Mouse (Mus musculus) liver, embryonic 13.5 days (tissue): Measurements from ENCODE around the gene Abcb9. TPM values are rescaled to one million over a fixed set of nuclear protein-coding genes. Genes with fewer than 3 reads are reported as not detected.
"Not testable (repeated sequence)": the region's sequence is repeated elsewhere in the genome, so short reads cannot be mapped to it uniquely, and the experiment has no call there.

Experiments
- ATAC-seq: fragments of 200-750 bp; cut with Nextera tagmentation; 2 replicates; pipeline ENCODE4 v1.8.0; 2017; ENCODE audit warnings: low read depth, mild to moderate bottlenecking, moderate number of reproducible peaks, moderate library complexity
- DNase-seq: peaks from one replicate; pipeline ENCODE4 v3.0.0; 2022
- H3K27ac ChIP-seq: fragments of 300-500 bp; sonication (generic); 2 replicates; pipeline ENCODE4 v1.5.1; 2015; ENCODE audit warnings: moderate library complexity, mild to moderate bottlenecking, inconsistent platforms
- H3K27me3 ChIP-seq: fragments of 300-500 bp; sonication (generic); 2 replicates; pipeline ENCODE4 v1.6.1; 2015; ENCODE audit warnings: mild to moderate bottlenecking, inconsistent platforms
- H3K36me3 ChIP-seq: fragments of 300-500 bp; sonication (generic); 2 replicates; pipeline ENCODE4 v1.6.1; 2015; ENCODE audit warnings: mild to moderate bottlenecking, inconsistent platforms
- H3K4me1 ChIP-seq: fragments of 300-500 bp; sonication (generic); replicated peaks from 2 replicates; pipeline ENCODE4 v1.6.1; 2015; ENCODE audit warnings: inconsistent platforms
- H3K4me2 ChIP-seq: fragments of 300-500 bp; sonication (generic); 2 replicates; pipeline ENCODE4 v1.6.1; 2015; ENCODE audit warnings: inconsistent platforms, mild to moderate bottlenecking, moderate library complexity
- H3K4me3 ChIP-seq: fragments of 300-500 bp; sonication (generic); replicated peaks from 2 replicates; pipeline ENCODE4 v1.5.1; 2015; ENCODE audit warnings: mild to moderate bottlenecking, inconsistent platforms
- H3K9ac ChIP-seq: fragments of 300-500 bp; sonication (generic); 2 replicates; pipeline ENCODE4 v1.6.1; 2015; ENCODE audit warnings: mild to moderate bottlenecking, inconsistent platforms
- H3K9me3 ChIP-seq: fragments of 300-500 bp; sonication (generic); replicated peaks from 2 replicates; pipeline ENCODE4 v1.6.1; 2016; ENCODE audit warnings: inconsistent platforms
- WGBS: fragments of 180-500 bp; shearing (Covaris S2); methylation state at CpG from one replicate; pipeline ENCODE4 v1.1.7; 2015; ENCODE audit not compliant: insufficient replicate concordance; 5-methylcytosine and 5-hydroxymethylcytosine counted together
- polyA plus RNA-seq: library from polyadenylated mRNA; unstranded; fragments of >200 nt; fragmentation: Nextera tagmentation; extraction: Ambion mirVana; gene quantifications from 2 replicates; pipeline ENCODE4 v1.2.1, GENCODE M21; 2015

Gene Abcb9
- polyA plus RNA-seq, 1 experiment from 2014 or later: 4.6 TPM

- H3K27me3 ChIP-seq: no peaks in the 10 kb centered on the region
- 98% methylated on average over 1 of the region's 1 CpGs for WGBS
- peaks cover 2% of the 10 kb centered on the region; the same call in 1 of the 2 replicates for H3K9me3 ChIP-seq
- no peak overlapping the region for H3K4me3 ChIP-seq
- no peak for ATAC-seq
- no peaks in the 10 kb centered on the region for H3K36me3 ChIP-seq
- DNase-seq: no peak
- no peak overlapping the region for H3K4me2 ChIP-seq
- H3K27ac ChIP-seq: no peak overlapping the region
- H3K9ac ChIP-seq: no peak overlapping the region
- peaks cover 27% of the 10 kb centered on the region for H3K4me1 ChIP-seq
Measured at GRCm38 (mm10) chr5:124056219-124056618, 39.4 kb downstream of the Abcb9 start.

DNA sequence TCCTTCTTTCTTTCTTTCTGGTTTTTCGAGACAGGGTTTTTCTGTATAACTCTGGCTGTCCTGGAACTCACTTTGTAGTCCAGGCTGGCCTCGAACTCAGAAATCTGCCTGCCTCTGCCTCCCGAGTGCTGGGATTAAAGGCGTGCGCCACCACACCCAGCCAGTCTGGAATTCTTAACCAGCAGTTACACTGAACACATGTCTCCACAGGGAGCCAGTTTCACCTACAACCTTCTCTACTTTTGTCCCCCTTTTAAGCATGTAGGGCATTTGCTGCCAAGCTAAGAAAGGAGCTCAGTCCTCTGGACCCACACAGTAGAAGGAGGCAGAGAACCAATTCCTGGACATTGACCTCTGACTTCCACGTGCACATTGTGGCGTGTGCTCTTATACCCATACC, 43.0 kb downstream of the Abcb9 start:
- not testable (repeated sequence) for H3K36me3 ChIP-seq, DNase-seq, ATAC-seq, H3K9me3 ChIP-seq, H3K27me3 ChIP-seq
- Histone ChIP-seq H3K9ac (peak overlapping the region; percentile 66), H3K4me2 (peak overlapping the region; percentile 68), H3K4me3 (peak overlapping the region; percentile 56; the same call in 1 of the 2 replicates), H3K27ac (peak overlapping the region; percentile 97), H3K4me1 (peaks cover 63% of the 10 kb centered on the region)
- WGBS: 74% methylated on average over 7 of the region's 7 CpGs

- peak overlapping the region; percentile 97 for H3K27ac ChIP-seq
- H3K4me2 ChIP-seq: peak overlapping the region; percentile 68
- no peaks in the 10 kb centered on the region for H3K36me3 ChIP-seq
- H3K27me3 ChIP-seq: no peaks in the 10 kb centered on the region
- peak overlapping the region; percentile 56 for H3K4me3 ChIP-seq
- whole genome bisulfite sequencing: 19% methylated on average over 11 of the region's 11 CpGs
- H3K9ac ChIP-seq: peak overlapping the region; percentile 66
- ATAC-seq (peak; percentile 96), DNase-seq (peak; percentile 93)
- peaks cover 68% of the 10 kb centered on the region for H3K4me1 ChIP-seq
- H3K9me3 ChIP-seq: peaks cover 2% of the 10 kb centered on the region; the same call in 1 of the 2 replicates
Measured at GRCm38 (mm10) chr5:124051899-124052491, 43.6 kb downstream of the Abcb9 start.

DNA sequence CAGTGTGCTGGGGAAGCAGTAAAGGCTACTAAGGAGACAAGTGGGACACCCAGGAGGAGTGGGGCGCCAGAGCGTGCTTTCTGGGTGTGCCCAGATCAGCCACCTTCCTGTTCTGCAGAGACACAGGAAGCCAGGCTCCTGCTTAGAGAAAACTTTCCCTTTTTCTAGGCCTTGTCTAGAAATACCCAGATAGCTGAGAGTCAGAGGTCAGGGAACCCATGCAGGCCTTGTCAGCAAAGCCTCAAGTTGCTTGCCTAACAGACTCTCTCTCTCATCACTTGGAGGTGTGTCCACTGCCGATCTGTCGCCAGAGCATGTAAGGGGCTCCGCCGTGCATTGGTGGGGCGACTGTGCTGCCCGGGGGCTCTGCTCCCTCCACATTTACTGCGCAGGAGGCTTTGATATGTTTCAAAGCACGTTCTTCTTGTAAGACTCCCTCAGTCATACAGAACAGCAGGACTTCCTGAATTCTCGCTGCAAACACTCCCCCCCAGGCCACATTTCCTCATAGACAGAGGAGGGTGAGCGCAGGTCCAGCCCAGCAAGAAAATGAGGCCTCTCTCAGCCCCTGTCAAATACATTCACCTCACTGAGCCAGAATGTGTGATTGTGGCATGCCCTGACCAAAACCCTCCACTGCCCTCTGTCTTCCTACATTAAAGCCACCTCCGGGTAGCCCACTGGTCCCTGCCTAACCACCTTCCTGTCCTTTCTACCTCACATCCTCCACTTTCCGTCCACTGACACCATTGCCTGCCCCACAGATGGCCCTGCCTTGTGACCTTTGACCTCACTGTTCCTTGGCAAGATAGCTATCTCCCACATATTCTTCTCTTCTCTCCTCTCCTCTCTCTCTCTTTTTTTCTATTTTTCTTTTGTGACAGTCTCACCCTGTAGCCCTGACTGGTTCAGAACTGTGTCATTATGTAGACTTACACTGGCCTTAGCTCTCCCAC, 45.2 kb downstream of the Abcb9 start:
- no peak for ATAC-seq
- peak overlapping the region; percentile 56 for H3K4me3 ChIP-seq
- 22% methylated on average over 14 of the region's 14 CpGs for WGBS

GRCm38 (mm10) chr5:124049249-124050045, 46.2 kb downstream of the Abcb9 start:
- Histone ChIP-seq H3K9ac (peak overlapping the region; percentile 66), H3K36me3 (no peaks in the 10 kb centered on the region), H3K27ac (peak overlapping the region; percentile 97), H3K9me3 (no peaks in the 10 kb centered on the region), H3K4me1 (peaks cover 74% of the 10 kb centered on the region), H3K27me3 (no peaks in the 10 kb centered on the region), H3K4me2 (peak overlapping the region; percentile 68), H3K4me3 (peak overlapping the region; percentile 56)
- 54% methylated on average over 15 of the region's 15 CpGs for WGBS
- DNase-seq: no peak
- ATAC-seq: no peak

More for the DNA sequence above, 45.2 kb downstream of the Abcb9 start:
- DNase-seq: no peak
- Histone ChIP-seq H3K4me2 (peak overlapping the region; percentile 68), H3K36me3 (no peaks in the 10 kb centered on the region), H3K27ac (peak overlapping the region; percentile 97), H3K9ac (peak overlapping the region; percentile 66), H3K27me3 (no peaks in the 10 kb centered on the region), H3K9me3 (no peaks in the 10 kb centered on the region), H3K4me1 (peaks cover 74% of the 10 kb centered on the region)

GRCm38 (mm10) chr5:124046741-124047401, 48.7 kb downstream of the Abcb9 start:
- Histone ChIP-seq H3K27ac (0 out of 2 replicates have a peak overlapping the region, but pooled peaks have one; percentile 40), H3K9ac (no peak overlapping the region)

GRCm38 (mm10) chr5:124045453-124046010, 50.1 kb downstream of the Abcb9 start:
- H3K4me2 ChIP-seq: no peak overlapping the region
- ATAC-seq (no peak), DNase-seq (no peak)
- H3K4me3 ChIP-seq: no peak overlapping the region
- H3K27me3 ChIP-seq: no peaks in the 10 kb centered on the region
- WGBS: 54% methylated on average over 11 of the region's 11 CpGs
- H3K9me3 ChIP-seq: no peaks in the 10 kb centered on the region
- H3K9ac ChIP-seq: no peak overlapping the region
- H3K27ac ChIP-seq: no peak overlapping the region
- peaks cover 54% of the 10 kb centered on the region for H3K4me1 ChIP-seq
- H3K36me3 ChIP-seq: no peaks in the 10 kb centered on the region

More at GRCm38 (mm10) chr5:124046741-124047401, 48.7 kb downstream of the Abcb9 start:
- Histone ChIP-seq H3K4me1 (peaks cover 68% of the 10 kb centered on the region), H3K9me3 (no peaks in the 10 kb centered on the region), H3K36me3 (no peaks in the 10 kb centered on the region), H3K4me3 (no peak overlapping the region), H3K27me3 (no peaks in the 10 kb centered on the region), H3K4me2 (no peak overlapping the region)
- DNase-seq: no peak
- ATAC-seq: no peak
- 66% methylated on average over 7 of the region's 7 CpGs for WGBS

DNA sequence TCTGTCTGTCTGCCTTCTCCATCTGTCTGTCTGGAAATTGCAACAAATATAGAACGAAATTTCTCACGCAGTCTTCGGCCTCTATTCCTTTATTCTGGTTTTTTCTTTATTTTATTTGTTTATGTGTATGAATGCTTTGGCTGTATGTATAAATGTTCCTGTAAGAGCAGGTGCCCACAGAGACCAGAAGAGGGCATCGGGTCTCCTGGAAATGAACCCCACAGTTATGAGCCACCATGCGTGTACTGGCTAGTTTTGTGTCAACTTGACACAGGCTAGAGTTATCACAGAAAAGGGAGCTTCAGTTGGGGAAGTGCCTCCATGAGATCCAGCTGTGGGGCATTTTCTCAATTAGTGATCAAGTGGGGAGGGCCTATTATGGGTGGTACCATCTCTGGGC, 51.6 kb downstream of the Abcb9 start:
- no peak overlapping the region for H3K4me2 ChIP-seq
- H3K4me1 ChIP-seq: peaks cover 49% of the 10 kb centered on the region
- WGBS: 87% methylated on average over 5 of the region's 5 CpGs
- H3K36me3 ChIP-seq: no peaks in the 10 kb centered on the region
- no peak overlapping the region for H3K4me3 ChIP-seq
- H3K27ac ChIP-seq: peak overlapping the region; percentile 48; the same call in 1 of the 2 replicates
- no peak overlapping the region for H3K9ac ChIP-seq
- no peak for ATAC-seq
- H3K27me3 ChIP-seq: no peaks in the 10 kb centered on the region
- no peaks in the 10 kb centered on the region for H3K9me3 ChIP-seq
- DNase-seq: no peak

DNA sequence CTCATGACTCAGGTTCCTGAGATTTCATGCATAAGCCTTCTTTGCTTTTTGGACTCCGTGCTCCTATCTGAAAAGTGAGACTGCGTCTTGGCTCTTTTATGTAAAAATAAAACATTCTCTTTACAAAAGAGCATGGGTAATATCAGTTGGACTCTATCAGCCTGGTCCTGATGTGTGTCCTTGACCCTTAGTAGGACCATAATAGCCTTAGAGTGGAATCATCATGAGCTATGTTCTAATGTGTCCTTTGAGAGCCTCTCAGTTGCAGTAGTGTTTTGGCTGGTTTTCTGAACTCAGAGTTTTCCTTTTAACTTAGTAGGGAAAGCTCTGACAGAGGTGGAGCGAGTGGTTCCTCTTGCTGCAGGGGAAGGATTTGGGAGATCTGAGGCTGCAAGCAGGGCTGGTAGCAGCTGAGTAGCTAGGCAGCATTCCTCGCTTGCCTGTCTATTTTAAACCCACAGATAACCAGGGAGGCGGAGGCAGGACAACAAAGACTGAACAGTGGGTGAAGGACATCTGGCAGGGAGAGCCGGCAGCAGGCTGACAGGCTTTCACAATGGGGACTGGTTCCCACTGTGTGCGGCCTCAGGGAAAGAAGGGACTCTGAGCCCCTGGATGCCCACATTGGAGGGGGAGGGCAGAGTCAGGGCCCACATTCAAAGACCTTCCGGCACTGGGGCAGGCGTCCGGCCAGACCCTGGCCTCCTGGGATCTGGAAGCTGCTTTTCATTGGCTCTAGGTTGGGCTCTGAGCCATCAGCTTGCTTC, 52.2 kb downstream of the Abcb9 start:
- H3K27ac ChIP-seq: peak overlapping the region; percentile 48; the same call in 1 of the 2 replicates
- no peaks in the 10 kb centered on the region for H3K36me3 ChIP-seq
- no peak overlapping the region for H3K4me2 ChIP-seq
- 0 out of 2 replicates have a peak overlapping the region, but pooled peaks have one; percentile 1 for H3K9ac ChIP-seq
- H3K9me3 ChIP-seq: no peaks in the 10 kb centered on the region
- DNase-seq: no peak
- peaks cover 43% of the 10 kb centered on the region for H3K4me1 ChIP-seq
- WGBS: 50% methylated on average over 10 of the region's 10 CpGs
- H3K27me3 ChIP-seq: no peaks in the 10 kb centered on the region
- ATAC-seq: peak; percentile 47
- H3K4me3 ChIP-seq: no peak overlapping the region

DNA sequence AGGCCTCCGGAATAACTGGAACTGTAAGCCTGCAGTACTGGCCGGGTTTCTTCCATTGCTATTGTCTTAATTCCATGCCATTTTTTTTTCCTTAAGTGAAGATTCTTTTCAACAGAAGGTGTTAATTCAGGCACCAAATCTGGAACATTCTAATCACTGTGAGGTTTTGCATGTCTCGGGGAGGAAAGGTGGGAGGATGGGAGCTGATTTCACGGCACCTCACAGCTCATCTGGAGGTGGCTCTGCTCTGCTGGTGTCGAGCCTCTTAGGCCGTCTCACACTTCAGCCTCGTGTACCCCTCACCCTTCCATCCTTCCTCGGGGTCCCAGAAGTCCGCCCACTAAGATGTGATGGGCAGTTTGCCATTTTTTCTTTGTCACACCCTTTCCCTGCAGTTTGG, 54.5 kb downstream of the Abcb9 start:
- Histone ChIP-seq H3K4me1 (peaks cover 33% of the 10 kb centered on the region), H3K4me3 (no peak overlapping the region), H3K9ac (no peak overlapping the region), H3K4me2 (no peak overlapping the region), H3K9me3 (no peaks in the 10 kb centered on the region), H3K27ac (no peak overlapping the region), H3K36me3 (no peaks in the 10 kb centered on the region), H3K27me3 (no peaks in the 10 kb centered on the region)
- DNase-seq: no peak
- ATAC-seq: no peak
- 69% methylated on average over 9 of the region's 9 CpGs for WGBS
